ENCODE assay signal across 8 mouse cellular contexts in the genomic region with DNA sequence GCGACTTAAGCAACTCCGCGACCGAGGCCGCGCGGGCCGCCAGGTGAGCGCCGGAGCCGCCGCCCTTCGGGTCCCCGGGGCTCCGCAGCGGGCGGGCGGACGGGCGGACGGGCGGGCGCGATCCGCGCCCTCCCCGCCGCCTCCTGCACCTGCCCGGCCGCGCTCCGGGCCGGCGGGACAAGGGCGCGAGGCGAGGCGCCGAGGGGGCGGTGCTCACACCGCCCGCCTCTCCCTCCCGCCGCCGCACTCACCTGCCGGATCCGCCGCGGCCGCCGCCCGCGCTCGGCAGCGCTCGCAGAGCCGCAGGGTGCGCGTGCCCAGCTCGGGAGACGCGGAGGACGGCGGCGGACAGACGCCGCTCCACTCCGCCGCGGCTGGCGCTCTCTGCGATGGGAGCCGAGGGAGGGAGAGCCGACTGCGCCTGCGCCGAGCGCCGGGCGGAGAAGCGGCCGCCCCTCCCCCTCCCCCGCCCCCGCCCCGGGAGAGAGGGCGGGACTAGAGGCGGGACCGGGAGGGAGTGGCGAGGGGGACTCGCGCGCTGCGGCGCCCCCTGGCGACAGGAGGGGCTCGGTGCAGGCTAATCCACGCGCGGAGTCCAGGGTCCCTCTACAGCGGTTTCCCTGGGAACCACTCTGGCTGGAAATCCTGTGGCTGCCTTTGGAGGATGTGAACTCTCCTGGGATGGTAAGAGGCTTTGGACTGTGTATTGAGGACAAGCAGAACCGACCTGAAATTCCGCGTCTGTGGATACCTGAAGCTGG. TPM values are rescaled to one million over a fixed set of nuclear protein-coding genes. Genes with fewer than 3 reads are reported as not detected.
DNase-seq lines count a peak whose midpoint lies in the region; ATAC-seq and TF ChIP-seq lines count a peak whose summit lies in the region.

TSS of gene Rab3ip (minus strand) at position 761 of the 761 bp plus-strand sequence.

- intact Hi-C loops in heart, postnatal 25 days (cut with DNase I) = loop anchor here (5.0 to 10.0 kb wide), 3 partner anchors 82 to 275 kb away; partner anchors contain the start of genes Frs2 and Yeats4

- no peak for TF ChIP-seq EP300 in ES-Bruce4 (IDR thresholded peaks at IDR 0.05; ENCODE audit: insufficient read depth, low read depth, low read length)

- TF ChIP-seq POLR2A in ES-Bruce4 (IDR thresholded peaks at IDR 0.05; ENCODE audit: insufficient read depth, low read length) = peak; percentile 58
- peak; percentile 68; the same call in 1 of the 2 replicates for TF ChIP-seq POLR2A in lung, adult 2 months (IDR thresholded peaks at IDR 0.05; ENCODE audit: borderline replicate concordance, extremely low read depth, low read depth, low read length)

- peak within 1 kb of the TSS; percentile 56 for H3K4me2 ChIP-seq in forebrain, embryonic 15.5 days (replicated peaks)

- peak within 1 kb of the TSS; percentile 92 for H3K9ac ChIP-seq in ES-Bruce4 (ENCODE audit: low read depth, poor library complexity, severe bottlenecking)
- peak within 1 kb of the TSS; percentile 80 for H3K9ac ChIP-seq in forebrain, embryonic 15.5 days (replicated peaks)

- TF ChIP-seq CTCF in ES-Bruce4 (IDR thresholded peaks at IDR 0.05; ENCODE audit: low read depth, low read length) = peak; percentile 67
- peak; percentile 60 for TF ChIP-seq CTCF in lung, adult 2 months (IDR thresholded peaks at IDR 0.05; ENCODE audit: insufficient read depth, low read length)

- peak within 1 kb of the TSS; percentile 95 for H3K4me3 ChIP-seq in ES-Bruce4 (ENCODE audit: low read depth, low read length)
- H3K4me3 ChIP-seq in forebrain, embryonic 15.5 days = peak within 1 kb of the TSS; percentile 83
- H3K4me3 ChIP-seq in lung, adult 2 months (replicated peaks; ENCODE audit: extremely low read depth, low read depth, low read length) = peak within 1 kb of the TSS; percentile 78

- under 1% methylated on average over 66 of the region's 103 CpGs for WGBS in forebrain, embryonic 15.5 days
- WGBS in lung, adult 2 months = 2% methylated on average over 100 of the region's 103 CpGs

- H3K27ac ChIP-seq in ES-Bruce4 (ENCODE audit: insufficient read depth, low read length) = no peak within 1 kb of the TSS
- peak within 1 kb of the TSS; percentile 92 for H3K27ac ChIP-seq in forebrain, embryonic 15.5 days (replicated peaks)

- no peaks in the 10 kb centered on the region for H3K36me3 ChIP-seq in ES-Bruce4 (ENCODE audit: control insufficient read depth, insufficient read depth, low read length, poor library complexity, severe bottlenecking)
- H3K36me3 ChIP-seq in forebrain, embryonic 15.5 days = no peaks in the 10 kb centered on the region

- H3K27me3 ChIP-seq in ES-Bruce4 (ENCODE audit: control insufficient read depth, insufficient read depth, low read length, poor library complexity, severe bottlenecking) = no peaks in the 10 kb centered on the region
- H3K27me3 ChIP-seq in forebrain, embryonic 15.5 days = no peaks in the 10 kb centered on the region

- H3K4me1 ChIP-seq in ES-Bruce4 (ENCODE audit: control insufficient read depth, insufficient read depth, low read length) = no peaks in the 10 kb centered on the region
- H3K4me1 ChIP-seq in forebrain, embryonic 15.5 days = peaks cover 18% of the 10 kb centered on the region
- H3K4me1 ChIP-seq in lung, adult 2 months (ENCODE audit: control insufficient read depth, insufficient read depth, low read length) = peaks cover 8% of the 10 kb centered on the region

- no peaks in the 10 kb centered on the region for H3K9me3 ChIP-seq in ES-Bruce4 (replicated peaks; ENCODE audit: control insufficient read depth, insufficient read depth, low read length, poor library complexity, severe bottlenecking)
- no peaks in the 10 kb centered on the region for H3K9me3 ChIP-seq in forebrain, embryonic 15.5 days

- DNase-seq in cerebellum, adult 11 months = peak; percentile 91
- DNase-seq in heart, postnatal 25 days (ENCODE audit: low spot score) = peak; percentile 73
- peak; percentile 85 to 91 for DNase-seq in layer of hippocampus, adult 18-20 months (ENCODE audit: low spot score in 2 of 2)
- DNase-seq in lung, adult 2 months = peak; percentile 87
- peak; percentile 72 to 74 for DNase-seq in thymus, adult 18-20 months

- ATAC-seq in forebrain, embryonic 15.5 days (replicated peaks) = peak; percentile 95
- peak; percentile 91 for ATAC-seq in neutrophil, adult 5-6 weeks (ENCODE audit: extremely low read depth, insufficient number of reproducible peaks, low FRiP score, poor library complexity, severe bottlenecking)

RNA-seq across cellular contexts. Expression of gene Rab3ip, which starts in this region (rescaled TPM):
- 58.7 and 70.8 TPM in 2 replicates for polyA plus RNA-seq in ES-Bruce4 (2011; ENCODE audit: insufficient read depth, insufficient read length, low read depth, missing spikeins)
- polyA plus RNA-seq in forebrain, embryonic 15.5 days (2015; fragmentation: Nextera tagmentation; extraction: Ambion mirVana) = 48.6 and 50.4 TPM in 2 replicates
- total RNA-seq in heart, postnatal 25 days (2021) = 10 to 100 TPM; 85.5 to 87.9 TPM
- 10 to 100 TPM; 64.3 to 70.9 TPM for total RNA-seq in layer of hippocampus, adult 18-20 months (2021)
- polyA plus RNA-seq in lung, adult 2 months (2012; rRNA removed) = 108 and 123 TPM in 2 replicates
- 46.0 and 51.2 TPM in 2 replicates for total RNA-seq in neutrophil, adult 5-6 weeks (2017)
